Mouse (Mus musculus) CD4-positive, CD25-positive, alpha-beta regulatory T cell, adult 4 months (primary cell): ENCODE measurements around the gene Rhox3f. TPM values are rescaled to one million over a fixed set of nuclear protein-coding genes. Genes with fewer than 3 reads are reported as not detected.
"Not testable (repeated sequence)": the region's sequence is repeated elsewhere in the genome, so short reads cannot be mapped to it uniquely, and the experiment has no call there.

Source experiments
- ATAC-seq: one replicate; pipeline ENCODE4 v1.8.0; 2017
- polyA plus RNA-seq, 2 experiments: library from polyadenylated mRNA; unstranded; fragments of 100-300 nt; shearing (Covaris generic); gene quantifications; one replicate each; pipeline ENCODE4 v1.2.1; 2017

The Rhox3f gene
- not detected for polyA plus RNA-seq

DNA sequence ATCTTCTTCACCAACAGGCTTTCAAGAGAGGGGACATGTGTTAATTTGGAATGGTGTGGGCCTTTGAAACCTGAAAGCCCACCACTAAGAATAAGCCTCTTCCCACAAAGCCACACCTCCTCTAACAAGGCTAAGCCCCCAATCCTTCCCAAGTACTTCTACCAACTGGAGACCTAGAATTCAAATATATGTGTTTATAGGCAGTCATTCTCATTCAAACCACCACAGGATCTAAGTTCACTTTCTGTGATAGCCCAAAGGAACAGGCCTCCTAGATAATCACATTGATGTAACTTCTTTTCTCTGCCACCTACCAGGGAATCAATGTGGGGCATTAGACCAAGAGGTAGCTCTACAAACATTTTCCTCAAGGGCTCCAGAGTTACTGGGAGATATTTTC lies at the start of gene Rhox3f:
Rhox3f (plus strand) TSS at position 301 of the 400 bp plus-strand sequence.
- not testable (repeated sequence) for ATAC-seq

DNA sequence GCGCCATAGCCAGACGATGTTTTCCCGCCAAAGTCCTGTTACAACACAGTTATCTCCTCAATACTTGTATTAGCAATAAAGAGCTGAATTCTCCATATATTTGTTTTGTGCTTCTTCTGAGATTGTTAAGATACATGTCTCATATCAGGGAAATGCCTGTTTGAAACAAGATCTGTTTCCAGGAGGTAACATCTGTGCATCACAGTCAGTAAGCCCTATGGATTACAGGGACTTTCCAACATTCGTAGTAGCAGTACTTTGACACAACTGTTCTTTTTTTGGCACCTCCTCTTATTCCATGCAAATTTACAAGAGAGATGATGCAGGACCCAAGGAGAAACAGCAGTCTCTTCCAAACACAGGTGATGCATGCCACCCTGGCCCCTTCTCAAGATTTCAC lies 39.1 kb upstream of the Rhox3f start, which contains the start of gene Rhox3e:
Rhox3e (plus strand) TSS at position 301 of the 400 bp plus-strand sequence.
- ATAC-seq = not testable (repeated sequence)

DNA sequence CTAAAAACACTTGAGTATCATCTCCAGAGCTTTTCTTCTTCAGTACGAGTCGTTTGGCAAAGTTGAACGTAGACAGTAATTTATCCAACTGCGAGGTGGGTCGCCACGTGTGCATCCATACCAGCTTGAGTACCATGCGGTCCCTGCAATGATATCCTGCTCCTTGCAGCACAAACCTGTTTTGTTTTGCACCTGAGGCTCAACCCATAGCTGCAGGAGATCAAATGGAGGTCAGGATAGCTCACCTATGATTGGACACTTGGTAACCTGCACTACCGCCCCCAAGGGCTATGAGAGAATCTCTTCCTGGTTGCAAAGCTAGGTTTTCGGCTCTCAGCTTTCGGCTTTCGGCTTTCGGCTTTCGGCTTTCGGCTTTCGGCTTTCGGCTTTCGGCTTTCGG lies 23.7 kb upstream of the Rhox3f start, which contains the start of gene Rhox4e:
Rhox4e (plus strand) TSS at position 301 of the 400 bp plus-strand sequence.
- ATAC-seq = not testable (repeated sequence)

DNA sequence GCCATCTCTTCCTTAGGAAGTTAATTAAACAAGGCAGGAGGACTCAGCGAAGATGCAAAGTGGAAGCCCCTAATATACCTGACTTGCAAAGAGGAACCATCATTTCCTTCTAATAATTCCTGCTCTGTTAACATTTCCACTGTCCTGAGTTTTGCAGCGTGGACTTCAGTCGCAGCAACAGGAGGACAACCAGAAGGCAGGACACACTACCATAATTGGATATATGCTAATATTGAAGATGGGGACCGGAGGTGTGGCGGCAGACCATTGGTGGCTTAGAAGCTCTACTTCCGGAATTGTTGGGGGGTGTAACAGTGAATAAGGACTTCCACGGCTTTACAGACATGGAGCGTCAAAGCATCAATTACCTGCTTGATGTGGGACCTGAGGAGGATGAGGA lies 9.7 kb upstream of the Rhox3f start, which contains the start of gene Rhox2f:
Rhox2f (plus strand) TSS at position 301 of the 400 bp plus-strand sequence.
- ATAC-seq = not testable (repeated sequence)

DNA sequence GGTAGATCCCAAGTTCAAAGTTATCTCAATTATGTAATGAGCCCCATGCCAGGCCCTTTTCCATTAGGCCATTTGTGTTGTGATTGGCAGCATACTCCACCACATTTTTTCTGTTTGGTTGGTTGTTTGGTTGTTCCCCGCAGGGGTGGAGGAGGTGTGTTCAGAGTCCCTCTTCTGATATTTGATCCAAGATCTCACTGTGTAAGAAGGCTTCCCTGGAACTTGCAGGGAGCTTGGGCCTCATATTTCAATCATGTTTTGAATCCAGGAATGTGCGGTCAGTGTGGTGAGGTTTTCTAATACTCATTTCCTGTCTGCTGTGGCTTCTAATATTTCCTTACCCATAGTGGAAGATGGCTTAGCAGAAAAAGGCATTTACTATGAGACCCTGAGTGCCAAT lies 8.2 kb upstream of the Rhox3f start:
- not testable (repeated sequence) for ATAC-seq

DNA sequence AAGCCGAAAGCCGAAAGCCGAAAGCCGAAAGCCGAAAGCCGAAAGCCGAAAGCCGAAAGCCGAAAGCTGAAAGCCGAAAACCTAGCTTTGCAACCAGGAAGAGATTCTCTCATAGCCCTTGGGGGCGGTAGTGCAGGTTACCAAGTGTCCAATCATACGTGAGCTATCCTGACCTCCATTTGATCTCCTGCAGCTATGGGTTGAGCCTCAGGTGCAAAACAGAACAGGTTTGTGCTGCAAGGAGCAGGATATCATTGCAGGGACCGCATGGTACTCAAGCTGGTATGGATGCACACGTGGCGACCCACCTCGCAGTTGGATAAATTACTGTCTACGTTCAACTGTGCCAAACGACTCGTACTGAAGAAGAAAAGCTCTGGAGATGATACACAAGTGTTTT lies 26.8 kb downstream of the Rhox3f start, which contains the start of gene Rhox4f:
Rhox4f (minus strand) TSS at position 101 of the 400 bp plus-strand sequence.
- ATAC-seq = not testable (repeated sequence)

DNA sequence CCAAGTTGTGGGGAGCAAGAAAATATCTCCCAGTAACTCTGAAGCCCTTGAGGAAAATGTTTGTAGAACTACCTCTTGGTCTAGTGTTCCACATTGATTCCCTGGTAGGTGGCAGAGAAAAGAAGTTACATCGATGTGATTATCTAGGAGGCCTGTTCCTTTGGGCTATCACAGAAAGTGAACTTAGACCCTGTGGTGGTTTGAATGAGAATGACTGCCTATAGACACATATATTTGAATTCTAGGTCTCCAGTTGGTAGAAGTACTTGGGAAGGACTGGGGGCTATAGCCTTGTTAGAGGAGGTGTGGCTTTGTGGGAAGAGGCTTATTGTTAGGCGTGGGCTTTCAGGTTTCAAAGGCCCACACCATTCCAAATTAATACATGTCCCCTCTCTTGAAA lies 47.7 kb downstream of the Rhox3f start, which contains the start of gene Rhox3g:
Rhox3g (minus strand) TSS at position 101 of the 400 bp plus-strand sequence.
- ATAC-seq = not testable (repeated sequence)

Other genes with a start within 250 kb of the Rhox3f start
- gene Rhox3a2, start 201.0 kb upstream of the Rhox3f start, polyA plus RNA-seq = not detected
- gene Rhox4a2, start 190.1 kb upstream of the Rhox3f start, polyA plus RNA-seq = under 1 TPM in 1 of 2 experiments, not detected in 1; 0.77 TPM
- not detected for gene Rhox2b, start 168.9 kb upstream of the Rhox3f start, polyA plus RNA-seq
- not detected for gene Rhox4b, start 148.5 kb upstream of the Rhox3f start, polyA plus RNA-seq
- gene Rhox2c, start 127.3 kb upstream of the Rhox3f start, polyA plus RNA-seq = not detected
- gene Rhox3c, start 122.4 kb upstream of the Rhox3f start, polyA plus RNA-seq = not detected
- gene Rhox4c, start 100.7 kb upstream of the Rhox3f start, polyA plus RNA-seq = not detected
- not detected for gene Rhox2d, start 87.6 kb upstream of the Rhox3f start, polyA plus RNA-seq
- under 1 TPM in 1 of 2 experiments, not detected in 1; 0.46 TPM for gene Rhox4d, start 66.6 kb upstream of the Rhox3f start, polyA plus RNA-seq
- gene Rhox2e, start 50.5 kb upstream of the Rhox3f start, polyA plus RNA-seq = not detected
- gene Rhox3e, start 39.0 kb upstream of the Rhox3f start, polyA plus RNA-seq = not detected
- gene Rhox4e, start 23.6 kb upstream of the Rhox3f start, polyA plus RNA-seq = not detected
- not detected for gene Rhox2f, start 9.6 kb upstream of the Rhox3f start, polyA plus RNA-seq
- not detected for gene Rhox4f, start 26.7 kb downstream of the Rhox3f start, polyA plus RNA-seq
- gene Rhox3g, start 47.6 kb downstream of the Rhox3f start, polyA plus RNA-seq = not detected
- not detected for gene Rhox2g, start 62.5 kb downstream of the Rhox3f start, polyA plus RNA-seq
- not detected for gene Rhox4g, start 70.3 kb downstream of the Rhox3f start, polyA plus RNA-seq
- gene Rhox3h, start 87.8 kb downstream of the Rhox3f start, polyA plus RNA-seq = not detected
- not detected for gene Rhox2h, start 92.3 kb downstream of the Rhox3f start, polyA plus RNA-seq
- not detected for gene Rhox5, start 223.8 kb downstream of the Rhox3f start, polyA plus RNA-seq
- gene Rhox6, start 245.9 kb downstream of the Rhox3f start, polyA plus RNA-seq = not detected